Mouse (Mus musculus) kidney, postnatal 25 days (tissue): ENCODE data around the gene Sept4.

ENCODE experiments used
- DNase-seq, 2 experiments: peaks; one replicate each; pipeline ENCODE4 v3.0.0; 2021; ENCODE audit warnings: mixed read lengths in 2 of 2

Sept4 gene

GRCm38 (mm10) chr11:87568255-87568953 is at the start of gene Sept4:
Sept4 (plus strand) TSS chr11:87568903.
- no peak for DNase-seq

- peak; percentile 30 to 49 for DNase-seq
Observed at GRCm38 (mm10) chr11:87519260-87519659, 49.4 kb upstream of the Sept4 start.

DNA sequence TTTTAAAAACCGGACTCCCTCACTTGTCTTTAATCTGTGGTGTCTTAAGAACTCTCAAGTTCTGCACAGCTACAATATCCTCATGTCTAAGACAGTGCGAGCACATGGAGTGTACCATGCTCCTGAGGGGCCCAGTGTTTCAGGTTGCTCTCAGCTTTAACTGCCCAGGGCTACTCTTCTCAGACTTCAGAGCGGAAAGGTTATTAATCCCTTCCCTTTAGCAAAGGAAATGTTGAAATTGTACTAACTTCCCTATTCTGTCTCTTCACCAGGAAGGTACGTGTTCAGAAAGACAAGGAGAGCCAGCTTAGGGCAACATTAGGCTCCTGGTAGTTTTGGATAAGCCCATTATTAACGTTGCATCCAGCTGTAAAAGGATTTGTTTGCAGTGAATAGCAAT is 45.2 kb upstream of the Sept4 start:
- no peak for DNase-seq

GRCm38 (mm10) chr11:87523967-87524366 is 44.7 kb upstream of the Sept4 start:
- DNase-seq = no peak

GRCm38 (mm10) chr11:87524780-87525179 is 43.9 kb upstream of the Sept4 start:
- no peak for DNase-seq

DNA sequence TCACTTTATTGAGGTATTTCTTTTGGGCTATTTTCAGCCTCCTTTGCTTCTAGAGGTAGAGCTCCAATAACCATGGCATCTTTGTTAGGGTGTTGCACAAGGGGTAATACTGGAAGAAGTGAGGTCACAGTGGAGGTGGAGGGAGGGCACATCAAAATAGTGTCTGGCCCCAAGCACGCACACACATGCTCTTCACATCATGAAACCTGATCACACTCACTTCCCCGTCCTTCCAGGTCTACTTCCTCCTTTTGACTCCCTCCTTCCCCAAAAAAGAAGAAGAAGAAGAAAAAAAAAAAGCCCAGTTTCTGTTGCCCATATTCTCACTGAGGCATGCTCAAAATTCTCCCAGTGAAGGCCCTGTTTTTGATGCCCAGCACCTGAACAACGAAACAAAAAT is 41.3 kb upstream of the Sept4 start:
- no peak for DNase-seq

- no peak for DNase-seq
Observed at GRCm38 (mm10) chr11:87527990-87528389, 40.7 kb upstream of the Sept4 start.

DNA sequence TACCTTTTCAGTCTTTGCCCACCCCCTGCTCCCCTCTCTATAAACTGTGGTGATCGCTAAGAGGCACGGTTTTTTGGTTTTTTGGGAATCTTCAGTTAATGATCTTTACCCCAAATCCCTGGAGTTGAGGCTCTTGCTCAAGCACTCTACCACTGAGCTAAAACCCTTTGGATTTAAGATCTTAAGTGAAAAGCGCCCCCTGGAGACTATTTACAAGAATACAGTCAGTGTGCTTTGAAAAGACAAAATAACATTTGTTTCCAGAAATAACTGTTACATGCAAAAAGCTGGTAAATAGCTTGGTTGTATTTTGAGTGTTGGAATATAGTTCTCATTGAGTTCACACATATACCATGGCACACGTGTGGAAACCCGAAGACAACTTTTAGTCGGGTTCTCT is 37.0 kb upstream of the Sept4 start:
- DNase-seq = no peak

- no peak for DNase-seq
Observed at GRCm38 (mm10) chr11:87542285-87542684, 26.4 kb upstream of the Sept4 start.

DNA sequence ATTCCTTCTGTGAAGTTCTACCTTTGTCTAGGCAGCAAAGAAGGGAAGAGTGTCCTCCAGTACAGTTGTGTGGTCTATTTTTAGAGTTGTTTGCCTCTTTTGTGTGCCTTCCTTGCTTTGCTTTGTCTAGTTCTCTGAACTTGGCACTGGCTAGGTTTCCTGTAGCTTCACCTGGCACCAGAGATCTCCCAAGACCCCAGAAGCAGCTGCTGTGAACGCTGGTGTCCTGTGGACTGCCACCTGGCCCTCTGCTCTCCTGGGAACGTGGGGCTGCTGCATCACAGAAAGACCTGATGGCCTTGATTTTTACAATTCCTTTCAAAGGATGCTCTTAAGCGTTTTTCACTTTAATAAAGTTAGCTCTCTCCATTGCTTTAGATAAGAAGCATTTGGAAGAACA is 25.8 kb upstream of the Sept4 start:
- DNase-seq = no peak

- DNase-seq = no peak
Observed at GRCm38 (mm10) chr11:87553342-87553741, 15.4 kb upstream of the Sept4 start.

GRCm38 (mm10) chr11:87554386-87554785 is 14.3 kb upstream of the Sept4 start:
- no peak for DNase-seq

- no peak for DNase-seq
Observed at GRCm38 (mm10) chr11:87555106-87555703, 13.5 kb upstream of the Sept4 start.

GRCm38 (mm10) chr11:87561208-87561607 is 7.5 kb upstream of the Sept4 start:
- no peak for DNase-seq

GRCm38 (mm10) chr11:87566501-87566900 is 2.2 kb upstream of the Sept4 start, which contains the start of gene Gm11492:
Gm11492 (plus strand) TSS chr11:87566653.
- no peak for DNase-seq

DNA sequence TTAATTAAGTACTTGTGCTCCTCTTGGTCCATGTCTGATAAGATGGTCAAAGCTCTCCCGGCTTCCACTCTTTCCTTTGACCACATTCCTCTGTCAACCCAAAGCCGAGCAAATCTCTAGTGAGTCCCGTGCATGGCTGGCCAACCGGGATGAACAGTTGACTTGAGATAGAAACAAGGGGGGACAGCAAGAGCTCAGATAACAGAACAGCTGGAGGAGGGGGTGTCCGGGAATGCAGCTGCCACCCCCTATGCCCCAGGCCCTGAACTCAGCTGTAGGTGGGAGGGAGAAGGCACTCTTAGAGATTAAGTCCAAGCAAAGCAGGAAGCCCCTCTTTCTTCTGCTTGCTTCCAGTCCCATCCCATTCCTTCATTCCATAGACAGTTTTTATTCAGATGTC is 2.0 kb downstream of the Sept4 start:
- DNase-seq = no peak

GRCm38 (mm10) chr11:87571361-87571950 is 2.8 kb downstream of the Sept4 start:
- DNase-seq = no peak

GRCm38 (mm10) chr11:87573751-87574150 is 5.0 kb downstream of the Sept4 start:
- no peak for DNase-seq

DNA sequence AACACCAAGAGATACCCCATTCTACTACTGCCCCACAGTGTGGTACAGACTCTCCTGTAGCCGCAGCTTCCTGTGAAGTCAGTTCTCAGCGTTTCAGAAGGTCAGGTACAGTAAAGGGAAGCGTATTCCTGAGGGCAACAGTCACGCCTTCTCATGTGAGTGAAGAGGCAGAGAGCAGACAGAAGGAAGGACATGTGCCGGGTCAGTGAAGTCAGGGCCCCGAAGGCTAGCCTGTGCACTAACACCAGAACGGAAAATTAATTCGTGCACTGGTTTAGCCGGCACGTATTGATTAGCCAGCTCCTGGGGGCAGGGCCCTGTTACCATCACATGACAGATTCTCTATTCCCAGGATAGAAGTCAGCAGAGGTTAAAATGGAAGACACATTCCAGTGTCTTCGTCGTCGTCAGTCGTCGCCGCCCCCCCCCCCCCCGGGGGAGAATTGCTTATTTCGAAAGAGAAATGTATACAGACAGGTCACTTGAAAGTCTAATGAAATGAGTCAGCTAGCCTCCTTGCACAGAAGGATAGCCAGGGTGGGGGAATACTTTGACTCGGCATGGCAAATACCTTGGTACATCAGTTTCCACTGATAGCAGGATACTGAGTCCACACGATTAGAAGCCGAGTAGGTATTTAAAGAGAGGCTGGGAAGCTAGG is 5.9 kb downstream of the Sept4 start:
- no peak for DNase-seq

DNA sequence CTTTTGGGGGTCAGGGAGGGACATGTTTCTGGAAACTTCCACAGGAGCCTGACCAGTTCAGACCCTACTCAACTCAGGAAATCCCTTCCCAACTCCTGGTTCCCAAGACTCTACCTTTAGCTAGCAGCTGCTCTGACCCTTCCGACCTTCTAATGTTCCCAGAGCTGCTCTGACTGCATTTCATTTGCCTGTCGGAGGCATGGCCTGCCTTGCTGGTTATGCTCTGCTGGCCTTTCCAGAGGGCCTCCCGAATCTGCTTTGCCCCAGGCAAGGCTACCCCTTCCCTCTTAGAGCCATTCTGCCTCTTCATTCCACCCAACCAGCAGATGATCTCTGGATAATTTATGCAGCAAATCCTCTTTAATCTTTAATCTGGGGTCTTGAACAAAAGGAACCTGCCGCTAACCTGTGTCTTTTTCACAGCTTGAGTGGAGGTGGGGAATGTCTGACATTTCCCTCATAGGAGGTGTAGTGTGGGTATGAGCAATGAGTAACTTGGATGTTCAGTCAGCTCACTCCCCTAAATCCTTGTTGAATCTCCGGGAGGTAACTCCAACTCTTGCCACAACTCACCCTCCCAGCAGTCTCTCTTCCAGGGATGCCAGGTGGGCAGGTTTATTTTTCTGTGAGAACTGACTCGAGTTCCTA is 9.0 kb downstream of the Sept4 start:
- peak in 1 of 2 experiments; percentile 71 for DNase-seq

DNA sequence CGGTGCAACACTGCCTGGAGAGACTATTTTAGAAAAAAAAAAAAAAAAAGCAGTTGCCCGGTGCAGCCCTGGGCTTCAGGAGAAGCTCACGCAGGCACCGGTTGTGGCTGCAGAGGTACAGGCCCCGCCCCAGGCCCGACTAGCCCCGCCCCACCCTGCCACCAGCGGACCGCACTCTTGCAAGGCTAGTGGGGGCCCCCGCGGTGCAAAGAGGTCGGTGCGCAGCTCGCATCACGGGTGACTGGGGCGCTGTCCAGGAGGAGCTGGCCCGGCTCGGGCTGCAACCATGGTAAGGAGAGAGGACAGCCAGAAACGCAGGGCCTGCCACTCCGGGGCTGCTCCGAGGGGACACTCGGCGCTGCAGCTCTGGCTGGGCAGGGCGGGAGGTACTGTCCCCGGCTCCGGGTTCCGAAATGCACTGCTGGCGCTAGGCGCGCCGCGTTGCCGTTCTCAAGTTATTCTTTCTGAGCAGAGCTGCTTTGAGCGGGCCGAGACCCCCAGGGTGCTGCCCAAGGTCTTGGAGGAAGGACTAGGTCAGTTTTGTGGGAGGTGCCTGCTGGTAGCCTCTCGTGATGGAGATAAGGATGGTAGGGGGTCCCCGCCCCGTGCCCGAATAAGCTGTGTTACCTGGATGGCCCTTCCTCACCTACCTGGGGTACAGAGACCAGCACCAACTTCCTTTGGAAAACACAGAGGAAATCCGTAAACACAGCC is 9.7 kb downstream of the Sept4 start:
- peak; percentile 81 to 88 for DNase-seq

GRCm38 (mm10) chr11:87578963-87579601 is 10.4 kb downstream of the Sept4 start:
- peak; percentile 55 to 65 for DNase-seq
